Mouse (Mus musculus): ENCODE data around the gene Mnat1.

GRCm38 (mm10) chr12:73269933-73270332 lies 146.4 kb downstream of the Mnat1 start:
- TF ChIP-seq GATA1 (IDR thresholded peaks at IDR 0.05; ENCODE audit: low read length), result no peak
- no peak for TF ChIP-seq TAL1 (IDR thresholded peaks at IDR 0.05; ENCODE audit: low read length)

Measured in erythroblast, embryonic 14.5 days (primary cell).